Comparison of ENCODE assay signal across 33 mouse cellular contexts in genomic region chr13:103847614-103848013, GRCm38 (mm10).
"Had no signal": no experiment of that assay in that cellular context is flagged by ENCODE, and none has a peak within 500 bp of the region (broad histone marks: within the 10 kb centered on the region; RNA-seq: fewer than 3 reads in every experiment).

No protein-coding gene starts in this region.

- ATAC-seq: hindbrain, embryonic 16.5 days; hindbrain, postnatal 0 days; inflammation-experienced regulatory T-cells, adult 6 months; intestine, embryonic 15.5 days; intestine, embryonic 16.5 days; intestine, postnatal 0 days had no signal

- H3K9me3 ChIP-seq: heart, embryonic 12.5 days; heart, embryonic 13.5 days; heart, embryonic 15.5 days; hindbrain, embryonic 10.5 days; hindbrain, embryonic 12.5 days; hindbrain, embryonic 13.5 days; hindbrain, embryonic 15.5 days; intestine, embryonic 15.5 days; kidney, embryonic 15.5 days had no signal

- H3K4me1 ChIP-seq: heart, embryonic 12.5 days; heart, embryonic 13.5 days; heart, embryonic 15.5 days; hindbrain, embryonic 10.5 days; hindbrain, embryonic 12.5 days; hindbrain, embryonic 13.5 days; hindbrain, embryonic 15.5 days; intestine, embryonic 15.5 days; kidney, embryonic 15.5 days had no signal

- DNase-seq: heart, postnatal 10 days; heart, postnatal 14 days; heart, postnatal 36 days; heart, postnatal 4 days; kidney, adult 11 months; kidney, adult 18-20 months; kidney, adult 2 months; kidney, adult 8-10 months; kidney, adult 9 months; kidney, postnatal 10 days; kidney, postnatal 14 days; kidney, postnatal 25 days; kidney, postnatal 36 days; kidney, postnatal 4 days; layer of hippocampus, adult 9-11 months had no signal

- H3K27ac ChIP-seq: heart, embryonic 13.5 days; heart, embryonic 15.5 days; hindbrain, embryonic 10.5 days; hindbrain, embryonic 12.5 days; hindbrain, embryonic 13.5 days; hindbrain, embryonic 14.5 days; hindbrain, embryonic 15.5 days; hindbrain, postnatal 0 days; intestine, embryonic 15.5 days; kidney, embryonic 15.5 days; kidney, postnatal 0 days; layer of hippocampus, adult 2 months; left cerebral cortex, adult 2 months had no signal

- H3K27me3 ChIP-seq: heart, embryonic 12.5 days; heart, embryonic 13.5 days; heart, embryonic 15.5 days; hindbrain, embryonic 12.5 days; hindbrain, embryonic 13.5 days; hindbrain, embryonic 15.5 days; intestine, embryonic 15.5 days; kidney, embryonic 15.5 days had no signal

- H3K9ac ChIP-seq: heart, embryonic 12.5 days; heart, embryonic 13.5 days; heart, embryonic 15.5 days; hindbrain, embryonic 12.5 days; hindbrain, embryonic 13.5 days; hindbrain, embryonic 14.5 days; hindbrain, embryonic 15.5 days; intestine, embryonic 15.5 days; kidney, embryonic 15.5 days had no signal

- H3K4me3 ChIP-seq: heart, embryonic 12.5 days; heart, embryonic 13.5 days; heart, embryonic 15.5 days; hindbrain, embryonic 10.5 days; hindbrain, embryonic 12.5 days; hindbrain, embryonic 13.5 days; hindbrain, embryonic 15.5 days; intestine, embryonic 15.5 days; kidney, embryonic 15.5 days; layer of hippocampus, adult 2 months; left cerebral cortex, adult 2 months had no signal
